Mouse (Mus musculus): ENCODE measurements at regions not wholly inside any gene's neighbourhood (a gene's known extent, or its start where the extent isn't known, plus 50 kb on each side); places are given as distances from the start of the nearest gene placed in this dataset.

DNA sequence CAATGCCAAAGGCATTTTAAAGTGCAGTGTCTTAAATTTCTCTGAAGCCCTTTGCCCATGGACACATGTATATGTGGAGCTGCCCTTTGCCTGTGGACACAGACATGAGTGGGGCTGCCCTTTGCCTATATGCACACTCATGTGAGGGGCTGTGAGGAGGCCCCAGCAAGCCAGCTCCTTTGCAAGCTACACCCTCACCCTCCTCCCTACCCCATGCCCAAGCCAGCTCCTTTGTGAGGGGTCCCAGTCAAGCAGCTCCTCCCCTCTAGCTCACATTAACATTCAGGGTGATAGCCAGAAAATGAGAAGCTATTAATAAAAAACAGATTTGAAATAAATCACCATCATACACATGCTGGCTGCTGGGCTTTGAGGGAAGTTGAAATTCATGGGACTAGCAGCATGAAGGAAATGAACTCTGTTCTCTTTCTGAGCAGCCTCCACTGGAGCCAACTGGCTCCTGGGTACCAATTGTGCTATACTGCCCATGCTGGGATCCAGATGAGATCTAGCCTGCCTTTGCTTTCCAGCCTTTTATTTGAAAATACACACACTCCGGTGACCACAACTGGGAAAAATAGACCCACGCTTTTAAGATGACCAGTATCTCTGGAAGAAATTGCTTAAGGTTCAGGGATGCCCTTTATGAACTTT lies 151.4 kb downstream of the Abcc12 start:
- no peak for DNase-seq

DNA sequence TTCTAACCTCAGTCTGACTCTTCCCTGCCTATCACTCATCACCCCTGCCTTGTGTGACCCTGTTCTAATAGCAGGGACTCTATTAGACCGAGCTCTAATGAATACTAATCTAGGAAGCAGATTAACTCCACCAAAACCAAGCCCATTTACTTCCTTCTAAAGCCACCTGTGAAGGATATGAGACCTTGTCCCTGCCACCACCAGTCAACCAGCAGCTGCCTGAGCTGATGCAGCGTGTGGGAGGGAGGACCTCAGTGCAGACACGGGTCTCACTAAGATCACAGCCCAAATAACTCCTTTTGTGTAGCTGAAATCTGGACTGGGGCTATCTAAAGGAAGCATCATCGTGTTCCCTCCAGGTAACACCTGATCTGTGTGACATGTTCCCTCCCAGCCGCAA lies 152.4 kb downstream of the Abcc12 start:
- DNase-seq, result no peak

DNA sequence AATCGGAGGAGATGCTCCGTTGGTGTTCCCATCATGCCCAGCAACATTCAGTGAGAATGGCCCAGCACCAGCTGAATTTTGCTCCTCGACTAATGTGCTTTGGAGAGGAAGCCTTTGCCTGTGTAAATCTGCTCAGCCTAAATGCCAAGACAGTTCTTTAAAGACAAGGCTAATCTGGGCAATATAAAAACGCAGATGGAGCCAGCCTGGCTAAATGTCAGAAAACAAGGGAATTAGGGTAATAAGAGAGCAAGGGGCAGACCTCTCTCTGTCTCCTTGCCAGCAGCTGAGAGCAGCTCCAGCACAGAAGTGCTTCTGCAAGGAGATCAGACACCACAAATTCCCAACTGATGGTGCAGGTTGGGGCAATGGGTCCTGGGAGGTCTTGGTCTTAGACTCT lies 154.4 kb downstream of the Abcc12 start:
- no peak for DNase-seq

DNA sequence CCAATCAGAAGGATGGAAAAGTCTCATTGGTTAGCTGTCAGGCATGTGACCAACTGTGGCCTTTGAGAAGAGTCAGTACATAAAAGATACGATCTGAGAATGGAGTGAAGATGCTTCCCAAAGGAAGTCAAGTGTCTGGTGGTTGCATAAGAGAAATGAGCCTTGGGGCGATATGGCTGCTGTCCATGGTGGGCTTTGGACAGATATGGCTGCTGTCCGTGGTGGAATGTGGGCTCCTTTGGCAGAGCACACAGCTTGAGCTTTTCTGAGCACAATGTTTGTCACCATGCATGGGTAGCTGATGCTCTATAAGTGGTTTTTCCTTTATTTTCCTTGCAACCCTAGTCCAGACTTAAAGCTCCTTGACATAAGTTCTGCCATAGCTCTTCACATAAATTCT lies 155.1 kb downstream of the Abcc12 start:
- DNase-seq, result no peak

DNA sequence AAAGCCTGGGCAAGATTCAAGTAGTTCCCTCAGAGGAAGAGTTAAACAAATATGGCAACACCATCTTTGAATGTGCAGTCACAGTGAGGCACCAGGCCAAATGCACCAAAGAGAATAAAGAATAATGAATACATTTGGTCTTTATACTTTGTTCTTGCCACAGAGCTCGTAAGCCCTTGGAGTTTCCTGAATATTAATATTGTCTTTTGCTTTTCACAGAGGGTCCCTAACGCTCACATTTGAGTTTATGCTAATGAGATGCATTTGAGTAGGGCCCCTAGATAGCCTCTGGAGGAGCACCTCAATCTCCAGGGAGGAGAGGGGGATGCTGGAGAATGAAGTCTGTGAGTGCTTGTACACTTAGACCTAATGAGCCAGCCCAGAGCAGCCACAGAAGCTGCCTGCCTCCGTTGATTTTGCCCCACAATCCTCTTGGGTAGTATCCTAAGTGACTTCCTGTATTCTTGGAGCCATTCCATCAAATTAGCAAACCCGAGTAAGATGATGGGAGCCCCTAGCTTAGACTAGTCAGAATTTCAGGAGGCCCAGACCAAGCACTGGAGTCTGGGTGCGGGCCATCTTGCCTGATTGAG lies 161.3 kb downstream of the Abcc12 start:
- DNase-seq, result no peak

DNA sequence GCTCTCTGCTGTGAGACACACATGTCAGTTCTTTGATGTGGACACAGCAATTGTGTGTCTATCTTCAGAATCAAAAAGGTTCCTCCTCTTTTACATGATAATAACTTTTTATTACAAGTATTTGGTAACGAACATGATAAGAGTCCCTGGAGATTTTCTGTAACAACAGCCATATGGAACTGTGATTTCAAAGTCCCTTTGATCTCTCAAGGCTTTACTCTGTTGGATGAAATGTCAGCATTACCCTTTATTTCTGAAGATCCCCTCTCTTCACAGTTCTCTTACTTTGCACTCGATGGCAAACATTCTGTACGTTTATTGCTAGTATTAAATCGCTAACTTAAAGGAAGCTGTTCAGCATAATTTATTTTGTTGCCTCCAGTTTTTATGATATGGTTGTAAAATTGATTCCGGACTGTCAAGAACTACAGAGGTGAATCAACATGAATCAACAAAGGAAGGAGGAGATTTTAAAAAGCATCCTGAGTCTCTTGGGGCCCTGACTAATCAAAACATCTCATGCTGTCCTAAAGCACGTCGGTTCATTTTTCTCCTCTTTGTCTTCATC lies 162.0 kb downstream of the Abcc12 start:
- DNase-seq, result no peak

DNA sequence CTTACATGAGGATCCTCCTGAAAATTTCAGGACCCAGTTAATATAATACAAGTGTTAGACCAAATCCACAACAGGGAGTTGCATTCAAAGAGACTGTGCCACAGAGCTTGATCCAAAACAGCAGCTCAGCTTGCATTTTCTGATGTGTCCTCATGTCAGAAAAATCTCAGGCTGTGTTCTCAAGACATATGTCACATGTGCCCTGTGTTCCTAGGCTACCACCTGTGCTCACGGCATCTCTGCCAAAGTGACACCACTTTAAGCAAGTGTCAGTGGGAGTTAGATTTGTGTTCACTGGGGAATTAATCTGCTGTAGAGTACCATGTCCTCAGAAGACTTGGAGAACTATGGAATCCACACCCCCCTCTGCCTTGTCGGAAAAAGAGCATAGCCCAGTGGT lies 165.3 kb downstream of the Abcc12 start:
- no peak for DNase-seq

DNA sequence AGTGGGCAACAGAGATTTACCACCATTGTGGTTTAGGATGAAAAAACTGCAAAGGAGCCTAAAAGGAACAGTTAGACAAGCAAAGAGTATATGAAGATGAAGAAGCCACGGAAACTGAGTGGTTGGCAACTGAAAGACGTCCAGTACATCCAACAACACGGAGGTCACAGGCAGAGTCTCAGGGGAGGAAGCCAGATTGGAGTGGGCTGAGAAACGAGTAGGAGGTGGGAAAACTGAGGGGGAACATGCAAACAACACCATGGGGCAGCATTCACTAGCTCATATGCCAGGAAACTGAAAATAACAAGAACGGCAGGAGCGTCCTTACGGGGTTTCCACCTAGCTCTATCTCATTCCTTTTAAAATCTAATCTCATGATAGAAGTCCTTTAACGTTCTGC lies 169.3 kb downstream of the Abcc12 start:
- DNase-seq, result no peak

DNA sequence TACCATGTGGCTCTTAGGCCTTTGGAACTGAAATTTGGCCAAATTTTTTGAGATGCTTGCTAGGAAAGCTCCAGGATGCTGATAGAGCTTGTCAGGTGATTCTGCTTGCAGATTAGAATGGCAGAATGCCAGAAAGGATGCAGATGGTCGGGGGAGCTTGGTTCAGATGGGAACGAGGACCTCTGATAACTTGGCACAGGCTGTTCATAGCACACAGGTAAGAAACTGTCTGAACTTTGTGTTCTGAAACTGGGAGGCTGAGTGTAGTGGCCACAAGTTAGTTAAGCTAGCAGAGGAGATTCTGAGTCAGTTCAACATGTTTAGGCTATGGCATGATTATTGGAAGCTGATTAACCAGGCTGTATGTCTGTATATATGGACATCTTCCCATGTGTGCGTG lies 174.3 kb downstream of the Abcc12 start:
- DNase-seq, result no peak

DNA sequence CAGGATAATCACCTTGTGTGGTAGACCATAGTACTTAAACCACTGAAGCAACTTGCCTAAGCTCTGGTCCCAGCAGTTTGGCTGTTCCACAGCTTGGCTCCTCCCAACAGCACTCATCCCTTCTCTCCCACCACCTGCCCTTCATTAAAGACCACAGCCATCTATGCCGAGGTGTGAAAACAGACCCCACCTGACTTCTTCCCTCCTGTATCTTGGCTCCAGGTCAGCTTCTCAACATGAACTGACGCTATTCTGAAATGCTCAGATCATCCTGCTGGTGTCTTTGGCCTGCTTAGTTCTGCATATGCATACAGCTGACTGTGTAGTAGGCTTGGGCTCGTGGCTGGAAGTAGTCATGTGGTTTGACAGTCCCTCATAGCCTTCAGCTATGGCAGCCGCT lies 177.1 kb downstream of the Abcc12 start:
- DNase-seq, result no peak

DNA sequence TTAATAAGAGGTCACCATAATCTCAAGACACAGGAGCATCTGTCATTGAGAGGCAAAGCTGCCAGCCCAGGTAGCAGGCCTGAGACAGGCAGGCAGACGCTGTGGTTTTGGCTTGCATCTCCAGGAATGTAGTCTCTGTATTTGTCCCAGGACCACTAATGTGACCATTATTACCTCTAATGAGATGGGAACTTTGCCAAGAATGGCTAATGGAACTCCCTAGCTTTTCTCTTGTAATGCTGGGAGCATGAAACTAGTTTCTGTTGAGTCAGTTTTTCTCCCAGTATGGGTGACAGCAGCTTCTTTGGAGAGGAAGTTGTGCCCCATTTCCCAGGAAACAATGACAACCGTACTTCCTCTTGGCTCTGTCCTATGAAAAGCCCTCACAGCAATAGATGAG lies 178.5 kb downstream of the Abcc12 start:
- no peak for DNase-seq

DNA sequence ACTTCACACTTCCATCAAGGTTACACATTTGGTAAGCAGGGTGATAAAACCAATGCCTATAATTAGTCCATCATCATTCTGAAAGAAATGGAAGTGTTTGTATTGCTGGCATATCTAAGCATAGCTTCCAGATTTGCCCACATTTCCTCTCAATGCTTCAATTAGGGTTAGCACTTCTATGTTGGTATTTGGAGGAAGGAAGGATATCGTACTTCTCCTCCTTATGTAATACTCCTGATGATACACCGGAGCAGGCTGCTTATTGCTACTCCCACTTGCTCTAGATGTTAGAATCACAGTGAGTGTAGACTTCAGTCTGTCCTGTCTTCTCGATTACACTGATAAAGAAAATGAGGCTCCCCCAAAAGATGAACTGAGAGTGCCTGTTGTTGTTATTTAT lies 185.4 kb downstream of the Abcc12 start:
- no peak for DNase-seq

DNA sequence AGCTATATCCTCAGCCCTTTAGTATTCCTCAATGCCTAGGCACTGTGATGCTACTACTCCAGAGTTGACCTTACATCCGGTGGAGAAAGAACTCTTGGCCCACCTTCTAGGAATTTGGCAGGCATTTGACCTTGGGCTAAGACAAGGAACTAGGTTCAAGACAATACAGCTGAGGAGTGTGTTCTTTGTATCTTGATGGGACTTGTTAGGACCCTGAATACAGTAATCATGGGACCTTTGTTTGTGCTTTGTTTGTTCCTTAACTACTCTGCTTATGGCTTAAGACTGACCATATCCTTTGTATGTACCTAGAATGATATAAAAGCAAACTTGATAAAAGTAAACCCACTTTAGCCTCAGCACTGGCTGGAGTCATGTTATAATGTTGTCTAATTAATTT lies 186.7 kb downstream of the Abcc12 start:
- DNase-seq, result no peak

DNA sequence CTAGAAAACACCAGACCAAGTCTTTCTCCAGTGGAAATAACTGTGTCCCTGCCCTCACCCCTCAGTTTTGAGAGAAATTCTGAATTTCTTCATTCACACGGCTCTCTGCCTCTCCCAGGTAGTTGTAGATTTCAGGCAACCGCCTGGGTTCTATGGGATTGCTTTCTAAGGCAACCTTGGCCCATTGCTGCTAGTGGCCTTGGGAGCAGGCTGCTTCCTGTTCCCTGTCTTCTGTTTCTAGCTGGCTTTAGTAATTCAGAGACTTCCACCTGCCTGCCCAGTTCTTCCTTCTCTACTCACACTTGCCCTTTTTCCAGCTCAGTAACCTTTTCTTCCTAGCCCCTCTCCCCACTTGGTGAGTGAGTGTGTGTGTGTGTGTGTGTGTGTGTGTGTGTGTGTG lies 187.1 kb downstream of the Abcc12 start:
- DNase-seq, result no peak

DNA sequence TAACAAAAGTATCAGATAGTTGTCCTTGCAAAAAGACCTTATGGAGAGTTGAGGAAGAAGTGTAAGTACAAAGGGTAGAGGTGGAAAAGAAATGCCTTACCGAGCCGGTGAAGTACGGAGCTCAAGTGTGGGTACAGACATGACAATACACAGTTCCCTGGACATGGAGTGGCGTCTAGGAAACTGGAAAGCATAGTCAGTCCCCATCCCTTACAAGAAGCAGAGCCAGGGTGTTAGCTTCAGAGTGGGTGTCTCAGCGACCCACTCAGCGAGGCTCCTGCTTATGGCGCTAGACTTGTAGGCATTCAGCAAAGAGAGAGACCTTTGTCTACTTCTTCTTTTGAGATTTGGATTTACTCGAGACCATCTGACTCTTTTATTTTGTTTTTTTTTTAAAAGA lies 189.8 kb downstream of the Abcc12 start:
- DNase-seq, result no peak

DNA sequence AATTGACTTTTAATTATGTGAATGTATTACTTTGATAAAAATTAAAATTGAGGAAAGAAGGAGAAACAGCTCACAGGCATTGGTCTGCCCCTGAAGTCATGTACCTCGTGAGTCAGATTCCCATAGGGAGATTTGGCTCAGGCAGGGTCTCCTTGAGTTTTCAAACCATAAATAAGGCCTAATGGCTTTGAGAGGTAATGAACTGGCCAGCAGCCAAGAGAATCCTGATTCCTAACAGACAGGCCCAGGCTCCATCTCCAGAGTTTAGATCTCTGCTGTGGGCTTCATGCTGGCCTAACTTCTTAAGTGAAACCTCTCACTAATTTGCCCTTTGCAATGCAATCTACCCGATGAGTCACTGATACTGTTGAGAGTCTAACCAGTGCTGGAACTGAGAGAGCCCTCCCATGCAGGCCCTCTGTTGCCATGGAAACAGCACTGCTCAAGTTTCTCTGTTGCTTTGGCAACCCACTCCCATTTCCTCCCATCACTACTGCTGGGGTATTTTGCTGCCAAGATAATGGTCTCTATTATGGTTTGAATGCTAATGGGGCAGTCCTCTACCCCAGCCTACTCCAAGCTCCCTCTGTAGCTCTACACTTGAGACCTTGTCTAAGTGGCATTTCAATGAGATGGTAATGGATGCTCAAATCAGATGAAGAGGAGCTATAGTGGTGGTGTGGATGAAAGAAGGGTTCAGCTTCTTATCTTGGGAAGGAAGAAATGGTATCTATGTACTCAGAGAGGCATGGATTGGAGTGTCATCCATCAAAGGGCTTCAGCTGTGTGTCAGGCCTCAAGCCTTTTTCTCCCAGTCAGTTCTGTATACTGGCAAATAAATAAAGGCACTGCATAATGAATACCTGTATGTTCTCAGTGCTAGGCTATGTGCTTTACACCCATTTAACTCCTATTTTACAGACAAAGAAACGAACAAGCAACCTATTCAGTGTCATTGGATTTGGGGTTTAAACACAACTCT lies 190.5 kb downstream of the Abcc12 start:
- no peak for DNase-seq

DNA sequence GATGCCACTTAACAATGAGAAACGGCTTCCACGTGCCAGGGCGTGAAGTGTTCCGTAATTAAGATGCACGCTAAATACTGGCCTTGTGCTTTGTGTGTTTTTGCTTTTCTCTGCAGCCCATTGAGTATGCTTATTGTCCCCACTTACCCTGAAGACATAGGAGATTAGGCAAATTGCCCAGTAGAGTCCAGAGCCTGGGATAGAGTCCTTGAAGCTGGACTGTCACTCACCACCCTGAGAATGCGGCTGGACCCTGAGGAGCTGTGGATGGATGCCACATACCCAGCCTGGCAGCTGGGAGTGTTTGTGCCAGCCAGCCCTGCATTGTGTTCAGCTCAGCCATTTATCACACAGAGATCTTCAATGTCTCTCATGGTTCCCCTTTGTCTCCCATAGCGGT lies 195.2 kb downstream of the Abcc12 start:
- DNase-seq, result no peak

DNA sequence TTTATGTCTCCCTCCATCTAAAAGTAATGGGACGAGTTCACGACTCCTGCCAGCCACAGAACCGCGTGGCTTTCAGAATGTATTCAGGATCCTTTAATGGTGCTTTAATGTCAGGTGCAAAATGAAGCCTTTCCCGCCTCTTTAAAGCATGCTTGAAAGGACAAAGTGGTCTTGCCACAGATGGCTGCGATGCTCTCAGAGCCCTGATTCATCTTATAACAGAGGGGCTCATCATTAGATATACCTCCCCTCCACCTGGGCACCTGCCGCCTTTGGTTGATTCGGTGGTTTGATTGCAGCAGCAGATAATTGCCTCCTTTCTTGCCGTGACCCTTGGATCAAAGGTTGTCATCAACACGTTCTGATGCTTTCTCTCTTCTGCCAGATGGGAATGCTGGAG lies 198.5 kb downstream of the Abcc12 start:
- DNase-seq, result no peak

DNA sequence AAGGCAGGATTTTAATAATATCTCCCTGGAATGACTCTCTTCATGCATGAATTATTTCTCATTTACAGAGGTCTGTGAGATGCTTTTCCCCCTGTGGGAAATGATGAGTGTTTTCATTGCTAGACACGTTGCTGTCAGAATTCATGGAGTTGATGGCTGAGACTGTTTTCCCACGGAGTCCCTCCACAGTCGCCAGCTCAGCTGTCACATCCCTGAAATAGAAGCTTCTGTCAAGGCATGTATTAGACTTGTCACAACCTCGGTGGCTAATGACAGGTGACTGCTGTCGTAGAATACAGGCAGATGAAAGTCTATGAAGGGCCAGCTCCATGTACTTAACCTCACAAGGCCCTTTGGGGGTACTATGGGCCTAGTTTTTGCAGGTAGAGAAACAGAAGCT lies 212.4 kb downstream of the Abcc12 start:
- DNase-seq, result no peak

DNA sequence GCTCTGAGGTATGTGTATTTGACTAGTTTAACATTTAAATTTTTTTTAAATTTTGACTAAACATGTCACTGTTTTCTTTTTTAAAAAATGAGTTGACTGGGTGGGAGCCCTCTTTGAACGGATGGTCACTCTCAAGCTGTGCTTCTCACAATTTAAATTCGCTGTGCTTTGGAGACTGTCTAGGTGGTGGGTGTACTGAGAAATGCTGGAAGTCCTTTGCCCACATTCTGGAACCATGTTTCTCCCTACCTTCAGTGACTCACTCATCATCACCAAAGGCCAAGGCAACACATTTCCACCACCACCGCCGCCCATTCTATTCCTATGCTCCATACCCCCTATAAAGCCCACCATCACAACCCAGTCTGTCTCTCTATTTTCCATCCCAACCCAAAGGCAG lies 213.8 kb downstream of the Abcc12 start:
- no peak for DNase-seq

DNA sequence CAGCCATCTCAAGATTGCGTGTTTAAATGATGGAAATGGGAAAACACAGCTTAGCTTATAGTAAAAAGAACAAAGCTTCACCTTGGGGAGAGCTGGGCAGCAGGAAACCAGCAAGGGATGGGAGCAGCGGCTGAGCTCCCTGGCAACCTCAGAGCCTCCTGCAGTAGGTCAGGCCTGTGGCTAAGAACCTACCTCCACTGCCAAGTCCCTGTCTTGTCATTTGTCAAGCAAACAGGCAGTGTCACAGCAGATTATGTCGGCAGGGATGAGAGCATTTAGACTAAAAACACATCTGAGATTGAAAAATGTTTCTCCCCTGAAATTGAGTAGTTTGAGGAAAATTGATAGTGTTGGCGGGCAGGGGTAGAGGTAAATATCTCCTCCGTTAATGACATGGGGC lies 214.8 kb downstream of the Abcc12 start:
- no peak for DNase-seq

DNA sequence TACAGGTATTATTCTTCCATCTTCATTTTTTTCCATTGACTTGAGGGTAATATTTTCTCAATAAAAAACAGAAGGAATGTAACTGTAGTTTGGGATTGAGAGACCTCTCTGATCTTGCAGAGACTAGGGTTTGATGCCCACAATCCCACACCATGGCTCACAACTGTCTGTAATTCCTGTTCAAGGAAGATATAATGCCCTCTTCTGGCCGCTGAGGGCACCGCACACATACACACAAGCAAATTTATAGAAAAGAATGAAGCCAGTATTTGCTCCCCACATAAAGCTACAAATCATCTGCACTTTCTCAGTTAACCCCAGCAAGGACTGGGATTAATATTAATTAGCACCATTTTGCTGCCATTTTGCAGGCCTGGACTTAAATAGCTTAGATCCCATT lies 215.6 kb downstream of the Abcc12 start:
- no peak for DNase-seq

DNA sequence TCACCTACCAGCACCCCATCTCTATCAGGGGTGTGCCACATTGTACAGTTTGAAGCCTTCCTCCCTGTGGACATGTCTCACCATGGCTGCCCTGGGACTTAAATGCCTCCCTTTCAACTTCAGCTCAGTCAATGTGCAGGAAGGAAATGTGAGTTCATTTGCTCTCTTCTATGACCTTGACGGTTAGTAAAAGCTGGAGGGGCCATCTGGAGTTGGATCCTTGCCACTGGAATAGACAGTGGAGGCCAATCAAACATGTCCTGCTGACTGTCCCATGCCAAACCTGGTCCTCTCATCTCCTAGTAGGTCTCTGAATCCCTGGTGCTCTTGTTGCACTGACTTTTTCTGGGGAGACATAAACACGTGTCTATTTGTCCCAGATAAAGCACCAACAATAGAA lies 220.2 kb downstream of the Abcc12 start:
- no peak for DNase-seq

DNA sequence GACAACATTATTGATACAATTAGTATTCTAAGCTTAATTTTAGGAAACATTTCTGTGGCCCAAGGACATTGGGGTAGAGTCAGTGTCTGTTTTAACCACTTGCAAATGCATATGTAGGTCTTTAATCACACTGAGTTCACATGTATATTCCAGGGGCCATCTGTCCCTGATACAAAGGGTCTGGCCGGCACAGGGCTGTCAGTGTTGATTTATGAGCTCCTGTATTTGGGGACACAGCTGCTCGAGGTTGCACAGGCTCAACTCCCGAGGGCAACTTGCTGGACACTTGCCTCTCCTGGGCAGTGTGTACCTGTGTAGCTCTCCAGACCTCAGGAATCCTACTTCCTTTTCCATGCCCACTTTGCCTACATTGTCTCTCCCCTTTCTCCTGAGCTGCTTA lies 221.0 kb downstream of the Abcc12 start:
- DNase-seq, result no peak
